Mouse (Mus musculus) stomach, postnatal 0 days (tissue): ENCODE measurements at regions not wholly inside any gene's neighbourhood (a gene's known extent, or its start where the extent isn't known, plus 50 kb on each side); places are given as distances from the start of the nearest gene placed in this dataset.

ENCODE experiments used
- CTCF ChIP-seq: IDR thresholded peaks from 2 replicates; pipeline ENCODE4 v1.5.1; 2016; ENCODE audit warnings: antibody characterized with exemption, low read depth, mild to moderate bottlenecking, moderate library complexity
- EP300 ChIP-seq: optimal IDR thresholded peaks from 2 replicates; pipeline ENCODE3; 2016; ENCODE audit warnings: antibody characterized with exemption

GRCm38 (mm10) chr19:30299536-30299935 is 66.8 kb downstream of the Mbl2 start:
- TF ChIP-seq EP300: no peak
- no peak for TF ChIP-seq CTCF
